Mouse (Mus musculus) lung, adult 2 months (tissue): ENCODE results near the gene 1190005I06Rik.

Experiments used
- CTCF ChIP-seq: fragments of 200-500 bp; IDR thresholded peaks from 2 replicates; pipeline ENCODE4 v1.5.1; 2011; ENCODE audit warnings: mild to moderate bottlenecking, low read length, control low read depth; ENCODE audit not compliant: insufficient read depth
- POLR2A ChIP-seq: fragments of 200-500 bp; IDR thresholded peaks from 2 replicates; pipeline ENCODE4 v1.6.1; 2011; ENCODE audit warnings: low read depth, mild to moderate bottlenecking, control low read depth, low read length, borderline replicate concordance; ENCODE audit errors: extremely low read depth

- TF ChIP-seq CTCF (no peak), POLR2A (no peak)
These were observed 6.2 kb downstream of the 1190005I06Rik start for GRCm38 (mm10) chr8:120641245-120641644.
